Mouse (Mus musculus) embryo, embryonic 10 days (tissue): ENCODE measurements around the gene Cyp1b1.

ENCODE experiments used
- DNase-seq: peaks from one replicate; pipeline ENCODE4 v3.0.0-alpha.2; 2015; ENCODE audit warnings: low spot score

Gene Cyp1b1

DNA sequence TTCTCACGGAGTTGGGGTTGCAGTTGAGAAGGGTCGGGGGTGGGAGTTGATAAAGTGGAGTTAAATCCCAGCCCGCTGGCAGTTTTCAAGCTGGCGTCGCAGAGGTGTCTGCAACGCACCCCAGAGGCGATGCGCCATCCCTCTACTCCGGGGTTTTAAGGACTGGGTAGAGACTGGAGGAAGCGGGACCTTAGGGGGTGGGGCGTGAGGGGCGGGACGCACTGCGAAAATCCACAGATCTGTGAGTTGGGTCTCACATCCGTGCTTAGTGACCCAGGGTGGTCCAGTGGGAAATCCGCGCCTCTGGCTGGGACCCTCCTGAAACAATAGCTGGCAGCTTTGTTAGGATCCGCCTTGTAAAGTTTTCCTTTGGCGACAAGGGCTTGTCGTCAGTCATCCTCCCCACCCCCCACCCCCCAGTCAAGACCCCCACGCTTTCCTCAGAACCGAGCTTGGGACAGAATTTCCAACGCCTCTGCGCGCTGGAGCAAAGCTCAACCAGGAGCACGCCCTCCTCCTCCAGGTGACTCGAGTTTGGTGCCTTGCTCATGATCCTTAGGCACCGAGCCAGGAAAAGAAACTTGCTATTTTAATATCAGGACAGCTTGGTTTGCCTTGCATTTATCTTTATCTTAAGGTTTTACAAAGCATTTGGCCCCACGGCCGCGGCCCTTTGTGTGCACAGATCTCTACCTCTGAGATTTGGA is at the start of gene Cyp1b1:
TSS of gene Cyp1b1 (minus strand) at position 131 of the 707 bp plus-strand sequence.
- peak; percentile 58 for DNase-seq

DNA sequence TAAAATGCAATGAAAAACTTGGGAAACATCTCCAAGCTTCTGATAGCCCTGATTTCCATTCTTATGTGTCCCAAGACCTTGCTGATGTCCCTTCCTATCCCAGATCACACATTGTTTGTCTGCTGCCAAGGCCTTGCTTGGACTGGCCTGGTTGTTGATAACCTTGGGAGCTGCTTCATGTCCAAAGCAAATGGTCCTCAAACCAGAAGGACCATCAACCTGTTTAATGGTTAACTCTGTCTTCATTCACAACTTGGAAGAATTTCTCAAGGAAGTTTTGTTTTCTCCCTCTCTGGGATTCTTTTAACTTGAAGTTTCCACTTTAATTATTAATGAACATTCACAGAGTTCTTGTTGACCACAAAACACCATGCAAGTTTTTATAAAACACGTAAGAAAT is 47.0 kb upstream of the Cyp1b1 start:
- no peak for DNase-seq

- DNase-seq: no peak
These were observed 39.0 kb upstream of the Cyp1b1 start for GRCm38 (mm10) chr17:79753831-79754230.

GRCm38 (mm10) chr17:79752836-79753235 is 38.0 kb upstream of the Cyp1b1 start:
- DNase-seq: no peak

DNA sequence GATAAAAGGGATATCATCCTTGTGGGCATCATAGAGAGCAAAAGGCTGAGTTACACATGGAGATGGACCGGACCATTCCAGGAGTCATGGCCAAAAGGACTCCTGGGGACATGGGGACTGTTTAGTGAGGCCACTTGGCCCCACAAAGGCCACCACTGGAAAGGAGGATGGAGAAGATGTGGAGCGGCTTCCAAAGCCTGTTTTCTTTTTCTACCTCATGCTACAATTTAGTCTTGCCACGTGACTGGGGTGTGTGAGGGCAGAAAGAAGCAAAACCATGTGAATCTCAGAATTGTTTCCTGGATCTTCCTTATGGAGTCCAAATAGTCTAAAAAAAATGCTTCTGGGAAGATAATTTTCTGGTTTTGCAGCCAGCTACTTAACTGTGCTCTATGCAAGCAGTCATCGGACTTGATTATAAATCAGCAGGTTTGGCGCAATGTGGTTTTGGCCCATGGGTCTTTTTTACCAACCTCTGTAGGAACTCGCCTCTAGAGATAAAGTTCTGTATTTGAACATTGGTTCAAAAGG is 36.9 kb upstream of the Cyp1b1 start:
- DNase-seq: no peak

DNA sequence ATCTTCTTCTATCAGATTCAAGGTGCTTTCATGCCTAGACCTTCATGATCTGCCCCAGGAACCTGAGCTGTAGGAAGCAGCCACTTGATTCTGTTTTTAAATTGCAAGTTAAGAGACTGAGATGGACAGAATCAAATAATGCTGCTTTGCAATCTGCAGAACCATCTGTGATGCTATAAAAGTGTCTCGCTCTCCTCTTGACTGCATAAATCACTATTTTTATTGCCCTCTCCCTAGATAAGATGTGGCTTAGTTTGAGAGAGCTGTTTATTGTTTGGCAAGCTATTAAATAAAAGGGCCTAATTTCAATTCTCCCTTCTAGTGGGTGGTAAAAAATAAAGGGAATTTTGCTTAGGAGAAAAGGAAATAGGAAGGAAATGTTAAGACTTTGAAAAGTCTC is 34.8 kb upstream of the Cyp1b1 start:
- DNase-seq: no peak

DNA sequence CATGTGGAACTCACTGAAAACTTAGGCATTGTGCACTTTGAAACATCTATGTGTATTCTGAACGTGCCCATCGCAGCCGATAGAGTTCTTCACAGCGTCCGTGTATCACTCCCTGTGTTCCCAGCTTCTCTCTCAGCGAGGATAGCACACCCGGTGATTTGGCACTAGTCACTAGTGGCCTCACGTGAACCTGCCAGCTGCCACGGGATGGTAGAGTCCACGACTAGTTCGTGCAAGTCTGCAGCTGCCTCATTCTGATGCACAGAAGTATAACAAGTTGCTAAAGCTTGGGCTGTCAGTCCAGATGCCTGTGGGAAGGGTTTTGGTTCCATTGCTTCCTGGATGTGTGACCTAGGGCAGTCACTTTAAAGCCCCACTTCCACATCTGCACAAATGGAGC is 32.1 kb upstream of the Cyp1b1 start:
- no peak for DNase-seq

- peak; percentile 80 for DNase-seq
These were observed 31.3 kb upstream of the Cyp1b1 start for GRCm38 (mm10) chr17:79746146-79746591.

DNA sequence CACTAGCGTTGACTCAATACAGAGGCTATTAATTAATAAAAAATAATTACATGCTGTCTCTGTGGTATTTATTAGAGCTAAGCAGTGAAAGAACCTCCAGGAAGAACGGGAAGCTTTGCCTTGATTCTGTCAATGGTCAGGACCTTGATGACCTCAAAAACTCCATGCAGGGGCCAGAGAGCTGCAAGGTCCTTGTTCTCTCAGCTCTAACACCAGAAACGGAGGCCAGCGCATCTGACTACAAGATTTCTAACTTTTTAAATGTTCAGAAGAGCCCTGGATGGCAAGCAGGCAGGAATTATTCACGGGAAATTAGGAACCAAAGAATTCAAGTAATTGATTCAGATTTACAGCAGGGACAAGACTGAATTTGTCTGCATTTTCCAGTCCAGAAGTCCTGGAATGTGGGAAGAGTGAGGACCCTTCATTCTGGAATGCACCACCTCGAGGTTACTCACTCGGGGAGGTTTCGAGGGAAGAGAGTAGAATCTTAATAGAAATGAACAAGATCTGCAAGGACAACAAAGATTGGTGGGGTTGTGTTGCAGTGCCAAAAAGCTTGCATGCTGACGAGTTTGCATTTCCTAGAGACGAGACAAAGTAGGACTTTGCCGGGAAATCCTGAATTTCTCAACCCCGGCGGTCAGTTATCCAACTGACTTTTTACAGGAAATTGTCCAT is 30.3 kb upstream of the Cyp1b1 start:
- DNase-seq: peak; percentile 46

DNA sequence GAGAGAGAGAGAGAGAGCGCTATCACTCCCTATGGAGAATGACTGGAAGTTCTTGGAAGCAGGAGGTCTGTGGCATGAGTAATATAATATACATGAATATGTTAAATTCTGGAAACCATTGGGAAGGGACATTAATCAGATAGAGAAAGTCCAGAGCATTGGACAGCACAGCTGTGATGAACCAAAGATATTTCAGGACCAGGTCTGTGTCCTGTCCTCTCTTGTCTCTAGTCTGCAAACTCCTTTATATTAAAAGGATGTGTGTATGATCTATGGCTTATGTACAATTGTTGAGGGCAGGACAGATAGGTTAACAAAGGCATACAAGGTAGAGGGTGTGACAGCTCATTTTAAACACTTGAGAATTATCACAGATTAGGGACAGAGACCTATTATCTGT is 28.6 kb upstream of the Cyp1b1 start:
- DNase-seq: no peak

GRCm38 (mm10) chr17:79742635-79743034 is 27.8 kb upstream of the Cyp1b1 start:
- DNase-seq: peak; percentile 40

GRCm38 (mm10) chr17:79738847-79739498 is 24.1 kb upstream of the Cyp1b1 start:
- peak; percentile 52 for DNase-seq

DNA sequence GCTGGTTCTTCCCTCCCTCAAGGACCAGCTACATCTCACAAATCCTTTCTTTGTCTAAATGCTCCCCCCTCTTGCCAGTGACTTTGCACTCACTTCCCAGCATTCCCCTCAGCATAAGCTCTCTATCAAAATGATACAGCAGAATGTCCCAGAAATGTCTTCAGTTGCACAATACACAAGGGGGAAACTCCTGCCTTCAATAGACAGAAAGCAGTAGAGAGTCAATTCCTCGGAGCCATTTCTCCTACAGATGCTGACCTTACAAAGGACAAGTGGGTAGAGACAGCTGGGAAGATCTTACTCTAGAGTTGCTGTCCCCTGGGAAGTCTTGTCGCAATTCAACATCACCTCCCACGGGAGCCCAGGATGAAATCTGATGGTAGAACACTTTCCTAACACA is 22.7 kb upstream of the Cyp1b1 start:
- DNase-seq: no peak

DNA sequence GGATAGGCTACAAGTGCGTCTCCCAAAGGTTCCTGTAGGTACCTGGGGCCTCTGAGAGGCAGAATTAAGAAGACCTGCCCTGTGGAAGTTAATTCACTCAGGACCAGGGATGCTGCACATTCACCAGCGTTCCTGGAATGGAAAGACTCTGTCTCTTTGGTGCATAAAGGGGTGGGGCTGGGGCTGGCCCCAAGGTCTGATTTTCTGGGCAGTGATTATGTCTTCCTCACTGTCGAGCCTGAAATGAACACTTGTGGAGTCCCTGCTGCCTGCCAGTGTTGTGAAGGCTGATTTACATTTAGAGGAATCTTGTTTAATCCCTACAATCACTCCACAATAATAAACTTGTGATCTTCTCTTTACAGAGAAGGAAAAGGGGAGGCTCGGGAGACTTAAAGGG is 18.2 kb upstream of the Cyp1b1 start:
- no peak for DNase-seq

DNA sequence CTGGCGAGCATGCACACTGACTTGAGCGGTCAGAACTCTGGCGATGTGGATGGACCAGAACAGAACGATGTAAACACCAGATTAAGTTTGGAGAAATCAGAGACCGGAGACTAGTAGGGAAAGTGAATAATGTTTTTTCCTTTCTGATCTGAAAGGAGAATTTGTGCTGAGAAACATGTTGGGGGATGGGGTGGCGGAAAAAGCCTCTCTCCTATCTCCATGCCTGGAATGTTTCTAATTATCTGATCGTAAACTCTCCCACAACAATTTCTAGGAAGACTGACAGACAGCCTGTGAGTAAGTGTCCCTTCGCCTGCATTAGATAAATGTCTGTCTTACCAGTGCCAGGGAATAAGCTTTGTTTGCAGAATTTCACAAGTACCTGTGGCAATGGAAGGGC is 16.1 kb upstream of the Cyp1b1 start:
- DNase-seq: no peak

- peak; percentile 60 for DNase-seq
These were observed 14.0 kb upstream of the Cyp1b1 start for GRCm38 (mm10) chr17:79728585-79729503.

- no peak for DNase-seq
These were observed 13.3 kb upstream of the Cyp1b1 start for GRCm38 (mm10) chr17:79728053-79728584.

DNA sequence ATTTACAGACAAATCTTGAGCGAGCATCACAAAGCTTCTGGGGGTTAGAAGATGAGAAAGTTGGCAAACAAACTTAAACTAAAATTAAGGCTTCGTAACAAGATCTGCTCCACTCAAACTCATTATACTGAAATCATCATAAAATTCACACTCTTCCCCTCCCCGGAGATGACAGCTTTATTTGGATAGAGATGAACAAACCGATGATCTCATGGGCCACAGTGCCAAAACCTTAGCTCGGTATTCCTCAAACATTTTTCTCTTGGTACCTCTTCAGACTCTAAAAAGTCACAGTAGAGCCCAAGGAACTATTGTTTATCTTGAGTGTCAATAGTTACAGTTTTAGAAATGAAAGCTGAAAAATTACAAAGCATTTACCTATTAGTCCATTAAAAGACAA is 11.8 kb upstream of the Cyp1b1 start:
- no peak for DNase-seq

DNA sequence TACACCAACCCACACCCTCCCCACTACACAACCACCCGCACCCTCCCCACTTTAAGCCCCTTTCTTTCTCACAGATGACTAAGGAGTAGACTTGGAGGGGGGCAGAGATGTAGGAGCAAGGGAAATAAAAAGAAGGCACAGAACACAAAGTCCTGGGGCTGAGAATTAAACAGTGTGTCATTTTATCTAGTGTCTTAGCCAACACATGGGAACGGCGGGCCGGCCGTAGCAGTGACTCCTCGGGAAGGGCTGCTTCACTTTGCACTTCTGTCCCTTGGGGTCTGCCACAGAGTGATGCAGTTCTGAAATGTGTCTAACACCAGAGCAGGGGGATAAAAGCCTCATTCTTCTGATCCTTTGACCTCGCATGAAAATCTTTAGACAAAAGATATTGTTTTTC is 5.8 kb upstream of the Cyp1b1 start:
- DNase-seq: no peak

DNA sequence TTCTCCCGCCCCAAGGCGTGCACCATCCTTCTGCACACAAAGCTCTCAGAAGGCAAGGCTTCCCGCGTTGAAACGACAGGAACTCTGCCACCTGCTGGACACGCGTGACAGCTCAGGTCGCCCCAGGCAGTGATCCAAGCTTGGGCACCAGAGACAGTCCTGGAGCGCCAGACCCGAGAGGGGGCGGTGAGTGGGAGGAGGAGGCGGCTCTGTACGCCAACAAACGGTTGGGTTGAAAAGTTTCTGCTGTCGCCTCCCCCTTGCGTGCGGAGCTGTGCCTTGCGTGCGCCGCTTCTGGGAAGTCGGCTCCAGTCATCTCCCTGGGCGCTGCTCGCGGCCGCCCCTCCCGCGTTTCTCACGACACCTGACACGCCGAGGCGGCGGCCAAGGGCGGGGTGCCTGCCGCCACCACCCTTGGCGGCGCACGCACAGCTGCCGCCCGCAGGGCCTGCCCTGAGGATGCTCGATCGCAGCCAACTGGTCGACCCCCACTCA is 835 bp upstream of the Cyp1b1 start:
- peak; percentile 98 for DNase-seq

DNA sequence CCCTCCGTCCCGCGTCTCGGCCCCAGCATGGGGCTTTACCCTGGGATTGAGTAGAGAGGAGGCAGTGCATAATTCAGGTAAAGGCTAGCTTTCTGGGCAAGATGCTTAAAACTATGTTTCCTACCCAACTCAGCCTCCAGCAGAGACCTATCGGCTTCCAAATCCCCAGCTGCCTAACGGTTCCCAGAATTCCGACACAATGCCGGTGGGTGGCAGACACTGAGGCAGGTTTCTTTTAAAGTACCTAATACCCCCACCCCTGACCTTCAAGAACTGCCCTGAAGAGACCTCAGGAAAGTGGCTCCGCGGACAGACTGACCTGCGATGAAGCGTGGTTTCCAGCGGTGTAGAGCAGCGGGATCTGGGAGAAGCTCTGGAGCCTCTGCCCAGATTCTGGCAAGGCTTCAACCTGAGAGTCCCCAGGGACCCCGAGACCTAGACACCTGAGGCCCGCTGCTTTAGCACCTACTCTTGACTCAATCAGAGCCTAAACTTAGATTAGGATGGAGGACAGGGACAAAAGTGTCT is 429 bp downstream of the Cyp1b1 start:
- DNase-seq: peak; percentile 33
